Comparison of ENCODE assay signal across 8 mouse cellular contexts in genomic region chr11:26961336-26961980, GRCm38 (mm10).
DNase-seq lines count a peak whose midpoint lies in the region; ATAC-seq and TF ChIP-seq lines count a peak whose summit lies in the region.

No protein-coding gene starts in this region.

- DNase-seq in adipocyte (ENCODE audit: low spot score): peak; percentile 77
- DNase-seq in gastrocnemius, postnatal 14 days: peak; percentile 70
- peak; percentile 84 to 86 for DNase-seq in left cerebral cortex, postnatal 10 days (ENCODE audit: extremely low spot score in 1 of 2, low spot score in 2 of 2)
- DNase-seq in midbrain, embryonic 10.5 days (ENCODE audit: low spot score): peak; percentile 93
- peak; percentile 98 for DNase-seq in right cerebral cortex, postnatal 4 days
- peak; percentile 58 for DNase-seq in yolk sac, embryonic 10.5 days (ENCODE audit: low spot score)

- no peak for TF ChIP-seq POLR2A in cortical plate, adult 2 months (IDR thresholded peaks at IDR 0.05; ENCODE audit: extremely low read depth, insufficient read depth, low read length)

- peak; percentile 87 for TF ChIP-seq CTCF in cortical plate, adult 2 months (IDR thresholded peaks at IDR 0.05; ENCODE audit: extremely low read depth, insufficient read depth, low read length)

- no peaks in the 10 kb centered on the region for H3K27me3 ChIP-seq in midbrain, embryonic 10.5 days (ENCODE audit: low read depth, poor library complexity, severe bottlenecking)

- intact Hi-C loops in gastrocnemius, postnatal 14 days (cut with DNase I; ENCODE audit: low total_unique reads): loop anchor here (10.0 kb wide), 1 partner anchor 757 kb away; no protein-coding TSS in a partner anchor
- intact Hi-C loops in left cerebral cortex, postnatal 10 days (cut with DNase I): loop anchor here (10.0 kb wide), 1 partner anchor 757 kb away; no protein-coding TSS in a partner anchor

- H3K27ac ChIP-seq in cortical plate, adult 2 months (ENCODE audit: insufficient read depth, low read length): no peak overlapping the region
- H3K27ac ChIP-seq in midbrain, embryonic 10.5 days (replicated peaks): peak overlapping the region; percentile 83

- WGBS in midbrain, embryonic 10.5 days: 3% methylated on average over 5 of the region's 5 CpGs

- no peaks in the 10 kb centered on the region for H3K36me3 ChIP-seq in midbrain, embryonic 10.5 days

- peak; percentile 43 for ATAC-seq in inflammation-experienced regulatory T-cells, adult 6 months

- no peaks in the 10 kb centered on the region for H3K9me3 ChIP-seq in midbrain, embryonic 10.5 days (replicated peaks)

- no peak overlapping the region for H3K4me3 ChIP-seq in cortical plate, adult 2 months (ENCODE audit: insufficient read depth, low read length)
- peak overlapping the region; percentile 18; the same call in 1 of the 2 replicates for H3K4me3 ChIP-seq in midbrain, embryonic 10.5 days

- peaks cover 3% of the 10 kb centered on the region; the same call in 1 of the 2 replicates for H3K4me1 ChIP-seq in cortical plate, adult 2 months (ENCODE audit: control insufficient read depth, insufficient read depth, low read length)
- peaks cover 25% of the 10 kb centered on the region for H3K4me1 ChIP-seq in midbrain, embryonic 10.5 days
